Mouse (Mus musculus): Measurements from ENCODE around the gene Ints11.

The Ints11 gene

DNA sequence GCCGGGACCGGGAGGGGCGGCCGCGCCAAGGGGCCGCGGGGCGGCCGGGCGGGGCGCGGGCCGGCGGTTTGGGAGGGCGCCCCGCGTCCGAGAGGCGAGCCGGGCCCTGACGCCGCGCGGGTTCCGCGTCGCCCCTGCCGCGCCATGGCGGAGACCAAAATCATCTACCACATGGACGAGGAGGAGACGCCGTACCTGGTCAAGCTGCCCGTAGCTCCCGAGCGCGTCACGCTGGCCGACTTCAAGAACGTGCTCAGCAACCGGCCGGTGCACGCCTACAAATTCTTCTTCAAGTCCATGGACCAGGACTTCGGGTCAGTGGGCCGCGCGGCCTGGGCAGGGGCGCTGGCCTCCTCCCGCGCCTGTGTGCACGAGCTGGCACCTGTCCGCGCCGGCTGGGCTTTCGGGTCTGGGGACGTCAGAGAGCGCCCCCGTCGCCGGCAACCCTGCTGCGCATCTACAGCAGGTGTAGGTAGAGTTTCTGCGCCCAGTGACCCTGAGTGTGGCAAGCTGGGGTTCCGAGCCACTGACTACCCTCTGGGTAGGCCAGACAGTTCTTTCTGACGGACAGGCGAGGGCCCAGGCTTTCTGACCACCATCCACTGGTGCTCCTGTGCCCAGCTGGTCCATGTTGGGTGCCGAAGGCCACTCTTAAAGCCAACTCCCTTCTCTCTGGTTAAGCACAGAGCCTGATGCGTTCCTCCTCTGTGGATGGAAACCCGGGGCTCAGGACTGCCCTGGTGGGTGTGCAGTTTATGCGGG lies 21.6 kb upstream of the Ints11 start:
- DNase-seq (ENCODE audit: extremely low read depth, low read depth, low spot score) = no peak

- DNase-seq (ENCODE audit: extremely low read depth, low read depth, low spot score) = no peak
Measured at GRCm38 (mm10) chr4:155848434-155849095, 20.8 kb upstream of the Ints11 start.

DNA sequence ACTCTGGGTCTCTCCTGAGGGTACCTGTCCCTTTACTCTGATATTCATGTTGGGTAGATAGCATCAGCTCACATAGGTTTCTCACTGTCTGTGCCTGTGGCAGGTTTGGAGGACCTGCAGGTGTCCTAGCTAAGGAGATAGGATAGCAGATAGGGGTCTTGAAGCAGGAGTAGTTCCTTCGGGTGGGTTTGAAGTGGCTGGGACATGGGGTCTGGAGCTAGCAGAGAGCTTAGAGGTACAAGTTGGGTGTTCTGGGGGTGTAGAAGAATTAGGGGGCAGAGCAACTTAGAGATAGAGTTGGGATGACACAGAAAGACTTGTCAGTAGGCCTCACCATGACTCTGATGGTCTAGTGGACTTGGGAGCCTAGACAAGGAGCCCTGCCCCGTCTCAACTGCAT lies 20.0 kb upstream of the Ints11 start:
- DNase-seq (ENCODE audit: extremely low read depth, low read depth, low spot score) = no peak

- no peak for DNase-seq (ENCODE audit: extremely low read depth, low read depth, low spot score)
Measured at GRCm38 (mm10) chr4:155849792-155850451, 19.4 kb upstream of the Ints11 start.

DNA sequence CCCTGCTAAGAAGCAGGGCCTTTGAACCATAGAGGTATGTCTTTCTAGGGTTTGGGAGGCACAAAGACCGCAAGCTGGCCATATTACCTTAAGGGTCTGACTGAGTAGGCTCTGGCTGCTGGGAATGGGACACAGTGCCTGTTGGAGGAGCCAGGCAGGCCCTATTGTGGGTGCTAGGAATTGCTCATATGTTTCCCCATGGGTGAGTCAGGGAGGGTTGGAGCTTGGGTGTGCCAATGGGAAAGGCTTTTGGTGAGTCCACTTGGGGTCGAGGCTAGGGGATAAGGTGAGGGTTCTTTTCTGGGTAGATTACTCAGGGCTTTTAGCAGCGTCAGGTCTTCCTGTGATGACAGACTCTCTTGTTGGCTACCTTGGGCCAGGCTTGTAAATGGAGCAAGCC lies 18.0 kb upstream of the Ints11 start:
- no peak for DNase-seq (ENCODE audit: extremely low read depth, low read depth, low spot score)

DNA sequence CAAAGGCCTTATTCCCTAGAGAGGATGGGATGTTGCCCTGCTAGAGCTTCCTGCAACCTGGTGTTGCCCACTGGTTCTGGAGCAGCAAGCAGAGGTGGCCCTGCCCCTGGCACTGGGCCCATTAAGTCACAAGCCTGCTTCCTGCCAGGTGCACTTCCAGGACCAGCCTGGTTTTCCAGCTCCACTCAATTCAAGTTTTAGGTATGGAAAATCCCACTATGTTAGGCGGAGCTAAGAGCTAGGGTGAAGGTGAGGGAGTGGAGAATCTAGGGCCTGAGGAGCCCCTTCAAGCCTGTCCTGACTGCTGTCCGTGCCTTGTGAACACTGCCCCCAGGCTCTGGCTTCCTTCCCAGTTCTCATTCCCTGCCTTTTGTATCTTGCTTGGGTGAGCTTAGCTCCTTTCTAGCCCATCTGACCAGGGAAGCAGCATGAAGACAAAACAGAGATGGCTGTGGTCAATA lies 17.4 kb upstream of the Ints11 start:
- no peak for DNase-seq (ENCODE audit: extremely low read depth, low read depth, low spot score)

DNA sequence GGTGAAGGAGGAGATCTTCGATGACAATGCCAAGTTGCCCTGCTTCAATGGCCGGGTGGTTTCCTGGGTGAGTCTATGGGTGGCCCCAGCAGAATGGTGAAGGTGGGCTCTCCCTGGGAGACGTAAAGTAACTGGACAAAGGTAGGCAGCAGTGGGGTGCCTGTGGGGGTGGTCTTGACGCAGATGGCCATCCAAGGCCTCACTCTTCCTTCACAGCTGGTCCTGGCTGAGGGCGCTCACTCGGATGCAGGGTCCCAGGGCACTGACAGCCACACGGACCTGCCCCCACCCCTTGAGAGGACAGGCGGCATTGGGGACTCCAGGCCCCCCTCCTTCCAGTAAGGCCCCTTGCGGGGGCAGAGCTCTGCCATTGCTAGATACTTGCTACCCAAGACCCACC lies 15.9 kb upstream of the Ints11 start:
- DNase-seq (ENCODE audit: extremely low read depth, low read depth, low spot score) = no peak

DNA sequence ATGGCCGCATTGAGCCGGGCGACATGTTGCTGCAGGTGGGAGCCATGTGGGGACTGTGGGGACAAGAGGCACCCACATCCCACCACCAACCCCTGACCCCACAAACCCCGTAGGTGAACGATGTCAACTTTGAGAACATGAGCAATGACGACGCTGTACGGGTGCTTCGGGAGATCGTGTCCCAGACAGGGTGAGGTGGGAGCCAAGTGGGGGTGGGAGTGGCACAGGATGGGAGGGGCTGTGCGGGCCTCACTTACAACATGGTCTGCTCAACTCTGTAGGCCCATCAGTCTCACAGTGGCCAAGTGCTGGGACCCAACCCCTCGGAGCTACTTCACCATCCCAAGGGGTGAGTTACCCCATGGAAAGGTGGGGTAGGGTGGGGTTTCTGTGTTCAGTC lies 14.4 kb upstream of the Ints11 start:
- no peak for DNase-seq (ENCODE audit: extremely low read depth, low read depth, low spot score)

DNA sequence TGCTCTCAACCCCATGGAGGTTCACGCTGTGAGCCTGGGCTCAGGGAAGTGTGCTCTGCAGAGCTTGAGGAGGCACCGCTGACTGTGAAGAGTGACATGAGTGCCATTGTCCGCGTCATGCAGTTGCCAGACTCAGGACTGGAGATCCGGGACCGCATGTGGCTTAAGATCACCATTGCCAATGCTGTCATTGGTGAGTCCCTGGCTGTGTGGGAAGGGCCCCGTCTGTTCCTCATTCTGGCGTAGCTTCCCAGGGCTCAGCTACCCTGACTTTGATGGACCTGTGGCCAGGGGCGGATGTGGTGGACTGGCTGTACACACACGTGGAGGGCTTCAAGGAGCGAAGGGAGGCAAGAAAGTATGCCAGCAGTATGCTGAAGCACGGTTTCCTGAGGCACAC lies 13.3 kb upstream of the Ints11 start:
- DNase-seq (ENCODE audit: extremely low read depth, low read depth, low spot score) = no peak

GRCm38 (mm10) chr4:155856881-155857280 lies 12.5 kb upstream of the Ints11 start:
- DNase-seq (ENCODE audit: extremely low read depth, low read depth, low spot score) = no peak

DNA sequence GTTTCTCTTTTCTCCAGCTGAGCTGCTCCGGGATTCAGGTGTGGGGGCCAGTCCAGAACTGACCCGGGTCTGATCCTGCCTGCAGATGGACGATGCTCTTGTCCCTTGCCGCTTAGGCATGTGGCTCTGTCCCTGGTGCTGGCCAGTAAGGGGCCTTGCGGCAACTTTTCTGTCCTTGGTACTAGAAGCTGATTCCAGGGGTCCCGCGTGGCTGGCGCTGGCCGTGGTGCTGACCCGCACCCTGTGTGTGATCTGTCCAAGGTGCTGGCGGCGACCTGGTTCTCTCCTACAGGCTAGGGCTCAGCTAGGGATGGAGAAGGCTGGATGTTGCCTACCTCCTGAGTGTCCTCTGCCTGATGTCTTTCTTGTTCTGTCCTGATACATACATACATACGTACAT lies 10.0 kb upstream of the Ints11 start:
- DNase-seq (ENCODE audit: extremely low read depth, low read depth, low spot score) = no peak

DNA sequence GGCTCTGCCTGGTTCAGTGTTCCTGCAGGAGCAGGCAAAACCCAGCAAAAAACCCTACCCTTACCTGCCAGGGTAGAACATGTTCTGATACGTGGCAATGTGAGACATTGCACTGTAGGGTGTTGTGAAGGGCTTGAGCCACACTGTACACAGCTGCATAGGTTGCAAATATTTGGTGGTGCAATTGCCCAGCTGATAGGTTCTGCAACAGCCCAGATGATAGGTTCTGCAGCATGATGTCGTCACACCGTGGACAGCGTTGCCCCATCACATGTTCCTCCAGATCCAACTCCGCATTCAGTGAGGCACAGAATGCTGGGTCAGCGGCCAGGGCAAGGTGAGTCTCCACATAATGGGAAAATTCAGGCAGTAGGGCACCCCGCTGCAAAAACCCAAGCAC lies 7.6 kb upstream of the Ints11 start:
- DNase-seq (ENCODE audit: extremely low read depth, low read depth, low spot score) = no peak

- no peak for DNase-seq (ENCODE audit: extremely low read depth, low read depth, low spot score)
Measured at GRCm38 (mm10) chr4:155863001-155863400, 6.3 kb upstream of the Ints11 start, which contains the start of gene Tas1r3. Tas1r3 (minus strand) TSS chr4:155863362.

- DNase-seq (ENCODE audit: extremely low read depth, low read depth, low spot score) = no peak
Measured at GRCm38 (mm10) chr4:155868614-155869298, 590 bp upstream of the Ints11 start.

- no peak for DNase-seq (ENCODE audit: extremely low read depth, low read depth, low spot score)
Measured at GRCm38 (mm10) chr4:155871404-155871803, 2.1 kb downstream of the Ints11 start.

- DNase-seq (ENCODE audit: extremely low read depth, low read depth, low spot score) = no peak
Measured at GRCm38 (mm10) chr4:155883587-155883986, 14.2 kb downstream of the Ints11 start.

GRCm38 (mm10) chr4:155886330-155886729 lies 17.0 kb downstream of the Ints11 start:
- DNase-seq (ENCODE audit: extremely low read depth, low read depth, low spot score) = no peak

DNA sequence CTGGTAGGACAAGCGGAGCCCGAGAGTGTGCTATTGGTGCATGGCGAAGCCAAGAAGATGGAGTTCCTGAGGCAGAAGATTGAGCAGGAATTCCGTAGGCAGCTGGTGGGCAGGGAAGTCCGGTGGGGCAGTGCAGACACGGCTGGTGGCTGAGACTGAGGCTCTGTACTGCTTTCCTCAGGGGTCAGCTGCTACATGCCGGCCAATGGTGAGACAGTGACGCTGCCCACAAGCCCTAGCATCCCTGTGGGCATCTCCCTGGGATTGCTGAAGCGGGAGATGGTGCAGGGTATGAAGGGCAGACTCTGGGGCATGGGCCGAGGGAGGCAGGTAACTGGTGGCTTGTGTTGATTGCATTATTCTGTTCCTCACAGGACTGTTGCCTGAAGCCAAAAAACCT lies 18.3 kb downstream of the Ints11 start:
- no peak for DNase-seq (ENCODE audit: extremely low read depth, low read depth, low spot score)

GRCm38 (mm10) chr4:155888181-155888580 lies 18.8 kb downstream of the Ints11 start:
- DNase-seq (ENCODE audit: extremely low read depth, low read depth, low spot score) = no peak

DNA sequence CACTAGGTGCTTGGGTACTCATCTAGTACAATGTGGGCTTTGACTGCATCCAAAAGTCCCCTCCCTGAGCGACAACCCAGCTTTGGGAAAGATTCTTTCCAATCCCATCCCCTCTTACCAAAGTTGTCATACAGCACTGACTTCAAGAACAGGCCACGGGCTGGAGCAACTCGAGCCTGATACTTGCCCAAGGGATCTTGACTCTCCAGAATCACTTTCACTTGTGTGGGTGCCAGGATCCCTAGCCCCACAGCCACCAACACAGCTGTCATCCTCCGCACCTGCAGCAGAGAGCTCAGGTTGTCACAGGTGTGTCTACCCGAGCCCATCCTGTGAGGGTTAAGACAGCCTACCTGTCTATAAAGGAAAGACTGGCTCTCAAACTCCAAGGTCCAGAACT lies 20.0 kb downstream of the Ints11 start:
- DNase-seq (ENCODE audit: extremely low read depth, low read depth, low spot score) = no peak

DNA sequence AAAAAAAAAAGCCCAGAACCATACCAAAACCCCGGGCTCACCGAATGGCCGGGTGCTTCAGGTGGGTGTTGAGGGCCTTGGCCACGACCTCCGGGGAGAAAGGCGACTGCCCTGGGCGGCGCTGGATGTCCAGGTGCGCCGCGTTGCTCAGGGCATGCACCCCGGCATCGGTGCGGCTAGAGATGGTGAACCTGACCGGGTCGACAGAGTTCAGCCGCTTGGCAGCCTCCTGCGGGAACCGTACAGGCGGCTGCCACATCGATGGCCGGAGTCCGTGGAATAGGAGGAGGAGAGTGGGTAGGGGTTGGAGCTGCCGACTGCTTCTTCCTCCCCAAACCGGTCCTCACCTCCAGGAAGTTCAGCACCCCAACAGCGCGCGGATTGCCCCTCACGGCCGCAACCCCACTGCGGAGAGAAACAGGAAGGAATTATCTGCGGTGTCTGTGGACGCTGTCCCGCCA lies 21.7 kb downstream of the Ints11 start:
- DNase-seq (ENCODE audit: extremely low read depth, low read depth, low spot score) = no peak
